8 mouse cellular contexts compared by ENCODE assay signal in the genomic region with DNA sequence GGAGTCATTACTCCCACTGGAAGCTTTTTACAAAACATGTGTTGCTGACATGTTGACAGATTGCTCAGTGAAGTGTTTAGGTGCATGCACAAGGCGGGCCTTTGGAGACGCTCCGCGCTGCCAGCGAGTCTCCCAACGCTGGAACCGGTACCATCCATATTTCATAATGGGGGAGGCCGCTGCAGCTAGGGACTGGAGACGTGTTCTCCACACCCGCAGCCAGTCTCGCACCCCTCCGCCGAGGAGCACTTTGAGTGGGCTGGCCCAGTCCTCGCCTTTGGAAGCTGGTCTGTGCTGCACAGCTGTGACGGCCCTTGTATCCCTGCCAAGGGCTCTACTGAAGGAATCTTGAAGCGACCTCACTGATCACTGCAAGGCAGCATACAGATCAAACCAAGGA.
DNase-seq lines count a peak whose midpoint lies in the region; ATAC-seq lines count a peak whose summit lies in the region.

No protein-coding gene starts in this region.

- peak; percentile 96 for ATAC-seq in frontal cortex, adult (ENCODE audit: low TSS enrichment)

- intact Hi-C loops in heart, postnatal 36 days (cut with DNase I), result no loop called here

- DNase-seq in cerebellum, postnatal 10 days, result peak; percentile 78 to 81
- no peak for DNase-seq in cerebellum, adult 18-20 months
- DNase-seq in heart, postnatal 36 days, result peak; percentile 30 to 47
- peak; percentile 65 for DNase-seq in layer of hippocampus, adult 9-11 months
- DNase-seq in lung, postnatal 25 days (ENCODE audit: low spot score), result peak; percentile 44
- peak; percentile 78 to 87 for DNase-seq in right cerebral cortex, postnatal 10 days (ENCODE audit: low spot score in 2 of 2)
- DNase-seq in thymus, postnatal 36 days, result no peak

Comparison
In these comparisons a context has a peak if more than half of its experiments do, and no peak if none do; other contexts are left out.
1. DNase-seq: peak in cerebellum, postnatal 10 days (2 of 2), heart, postnatal 36 days (2 of 2), layer of hippocampus, adult 9-11 months (single experiment), lung, postnatal 25 days (single experiment) and right cerebral cortex, postnatal 10 days (2 of 2); none in cerebellum, adult 18-20 months (0 of 2) and thymus, postnatal 36 days (0 of 2).